Mouse (Mus musculus): ENCODE results near the gene B3galt4.

GRCm38 (mm10) chr17:33914969-33915391 lies 36.3 kb downstream of the B3galt4 start:
- TF ChIP-seq MAZ (IDR thresholded peaks at IDR 0.05; ENCODE audit: low read depth, low read length) = no peak
- TF ChIP-seq CHD1 (IDR thresholded peaks at IDR 0.05; ENCODE audit: low read depth, low read length) = no peak
- no peak for TF ChIP-seq TAL1 (IDR thresholded peaks at IDR 0.05; ENCODE audit: low read length)
- TF ChIP-seq CHD2 (IDR thresholded peaks at IDR 0.05; ENCODE audit: low read length) = no peak
- no peak for TF ChIP-seq MEF2A (IDR thresholded peaks at IDR 0.05; ENCODE audit: extremely low read depth, insufficient replicate concordance, low read depth, low read length, poor library complexity, severe bottlenecking)
